Mouse (Mus musculus) spleen, adult 2 months (tissue): ENCODE results near the gene Ptx4.

Experiments used
- CTCF ChIP-seq: fragments of 200-500 bp; IDR thresholded peaks from 2 replicates; pipeline ENCODE4 v1.5.1; 2011; ENCODE audit warnings: mild to moderate bottlenecking, inconsistent platforms; ENCODE audit not compliant: insufficient read depth, insufficient read length, insufficient replicate concordance; ENCODE audit errors: extremely low read depth
- POLR2A ChIP-seq: fragments of 200-500 bp; IDR thresholded peaks from 2 replicates; pipeline ENCODE4 v1.6.1; 2011; ENCODE audit warnings: low read depth, low read length, inconsistent platforms

DNA sequence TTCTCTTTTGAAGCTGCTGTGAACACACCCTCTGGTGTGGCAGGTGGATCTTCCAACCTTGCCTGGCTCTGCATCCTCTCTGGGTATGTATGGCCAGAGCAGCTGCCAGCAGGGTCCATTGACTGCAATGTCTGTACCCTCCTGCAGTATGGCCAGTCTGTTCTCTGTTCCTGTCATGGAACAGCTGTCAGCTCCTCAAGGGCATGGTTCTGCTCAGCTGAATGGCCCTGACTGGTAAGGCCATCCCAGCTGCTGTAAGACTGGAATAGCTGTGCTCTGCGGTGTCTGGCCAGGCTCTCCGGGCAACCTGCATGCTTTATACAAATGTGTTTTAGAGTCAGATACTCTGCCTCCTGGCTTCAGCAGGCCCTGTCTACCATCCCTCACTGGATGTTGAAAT is 49.1 kb downstream of the Ptx4 start:
- TF ChIP-seq CTCF (no peak), POLR2A (no peak)
